Mouse (Mus musculus): ENCODE data around the gene Arg1.

The Arg1 gene

DNA sequence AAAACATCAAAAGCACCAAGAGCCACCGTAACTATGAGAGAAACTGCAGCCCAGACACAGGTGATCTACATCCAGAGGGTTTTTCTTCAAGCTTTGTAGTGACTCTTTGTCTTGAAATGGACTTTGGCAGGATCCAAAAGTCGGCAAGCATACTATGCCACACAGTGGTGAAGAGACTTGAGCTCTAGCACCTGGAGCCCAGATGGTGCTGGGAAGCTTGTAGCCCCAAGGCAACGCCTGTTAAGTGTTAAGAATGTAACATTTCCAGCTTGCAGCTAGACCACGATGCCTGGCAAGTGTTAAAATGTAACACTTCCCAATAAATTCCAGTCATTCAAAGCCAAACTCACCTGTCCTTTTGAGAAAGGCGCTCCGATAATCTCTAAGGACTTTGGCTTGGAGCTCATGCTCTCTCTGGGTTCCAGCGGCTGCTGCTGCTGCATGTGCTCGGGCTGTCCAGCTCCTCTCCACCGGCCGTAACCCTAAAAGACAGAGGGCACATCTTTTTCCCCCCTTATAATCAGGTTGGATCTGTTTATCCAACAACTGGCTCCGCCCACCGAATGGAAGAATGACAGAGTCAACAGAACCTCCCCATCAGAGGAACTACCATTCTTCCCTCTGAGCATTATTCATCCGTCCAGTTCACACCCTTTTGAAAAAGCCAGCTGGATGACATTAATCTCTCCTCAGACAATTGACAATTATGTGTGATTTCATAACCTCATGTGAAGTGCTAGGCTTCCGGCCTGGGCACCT lies at the start of gene Arg1:
Arg1 (minus strand) TSS at position 523 of the 759 bp plus-strand sequence.
- DNase-seq (ENCODE audit: low read depth, low spot score), result no peak

DNA sequence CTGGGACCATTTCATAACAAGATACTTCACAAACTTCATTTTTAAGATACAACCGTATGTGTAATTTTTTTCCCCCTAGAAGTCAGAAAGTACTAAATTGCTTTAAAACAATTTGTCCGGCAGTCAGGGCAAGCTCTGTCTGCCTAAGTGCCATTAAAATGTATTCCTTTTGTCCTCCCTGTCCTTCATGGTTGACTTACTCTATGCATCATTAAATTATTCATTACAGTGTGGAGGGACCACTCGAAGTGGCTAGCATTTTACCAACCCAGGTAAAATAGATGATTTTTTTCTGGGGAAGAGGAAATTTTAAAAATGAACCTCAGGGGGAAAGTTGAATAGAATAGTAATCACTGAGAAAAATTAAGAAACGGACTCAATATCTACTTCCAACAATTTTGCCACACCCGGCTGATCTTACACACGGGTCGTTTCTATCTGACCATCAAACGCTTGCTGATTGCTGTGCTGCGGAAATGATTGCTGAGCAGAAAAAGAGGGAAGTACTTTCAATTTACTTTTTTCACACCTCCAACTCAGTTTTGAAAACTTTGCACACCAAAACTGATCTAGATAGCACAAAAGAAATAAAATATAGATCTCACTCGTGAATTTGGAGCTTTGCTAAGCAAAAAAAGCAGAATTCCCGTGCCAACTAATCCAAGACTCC lies 46.7 kb upstream of the Arg1 start:
- DNase-seq (ENCODE audit: low read depth, low spot score), result no peak

DNA sequence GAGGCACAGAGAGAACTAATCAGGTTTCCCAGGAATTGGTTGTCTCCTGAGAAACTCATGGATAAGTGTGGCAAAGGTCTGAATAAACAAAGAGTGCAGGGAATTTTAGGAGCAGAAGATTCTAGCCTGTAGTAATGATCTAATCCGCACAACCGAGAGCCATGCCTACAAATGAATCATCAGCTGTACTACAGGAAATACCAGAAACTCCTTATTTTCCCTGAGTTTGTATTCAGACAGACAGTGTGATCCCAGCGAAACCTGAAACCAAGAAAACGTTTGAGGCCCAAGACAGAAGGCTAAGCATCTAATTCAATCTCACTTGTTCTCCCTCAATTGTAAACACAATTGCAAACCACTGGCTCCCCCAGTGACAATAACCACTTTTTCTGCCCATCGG lies 46.1 kb upstream of the Arg1 start:
- DNase-seq (ENCODE audit: low read depth, low spot score), result no peak

DNA sequence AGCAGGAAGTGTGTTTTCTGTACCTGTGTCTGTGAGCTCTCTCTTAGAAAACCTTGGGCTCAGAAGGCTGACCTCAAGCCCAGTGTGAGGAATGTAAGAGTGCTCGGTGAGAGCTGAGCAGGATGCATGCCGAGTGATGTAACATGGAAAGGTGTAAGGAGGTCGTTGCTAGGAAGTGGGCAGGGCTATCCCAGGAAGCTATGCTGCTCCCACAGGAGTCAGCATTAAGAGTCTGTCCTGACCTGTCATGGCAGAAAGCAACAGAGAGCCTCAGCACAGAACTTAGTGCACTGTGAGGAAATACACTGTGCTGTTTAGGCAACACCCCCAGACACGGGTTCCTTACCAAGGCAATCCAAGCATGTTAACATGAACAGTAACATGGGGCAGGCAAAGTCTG lies 45.6 kb upstream of the Arg1 start:
- no peak for DNase-seq (ENCODE audit: low read depth, low spot score)

DNA sequence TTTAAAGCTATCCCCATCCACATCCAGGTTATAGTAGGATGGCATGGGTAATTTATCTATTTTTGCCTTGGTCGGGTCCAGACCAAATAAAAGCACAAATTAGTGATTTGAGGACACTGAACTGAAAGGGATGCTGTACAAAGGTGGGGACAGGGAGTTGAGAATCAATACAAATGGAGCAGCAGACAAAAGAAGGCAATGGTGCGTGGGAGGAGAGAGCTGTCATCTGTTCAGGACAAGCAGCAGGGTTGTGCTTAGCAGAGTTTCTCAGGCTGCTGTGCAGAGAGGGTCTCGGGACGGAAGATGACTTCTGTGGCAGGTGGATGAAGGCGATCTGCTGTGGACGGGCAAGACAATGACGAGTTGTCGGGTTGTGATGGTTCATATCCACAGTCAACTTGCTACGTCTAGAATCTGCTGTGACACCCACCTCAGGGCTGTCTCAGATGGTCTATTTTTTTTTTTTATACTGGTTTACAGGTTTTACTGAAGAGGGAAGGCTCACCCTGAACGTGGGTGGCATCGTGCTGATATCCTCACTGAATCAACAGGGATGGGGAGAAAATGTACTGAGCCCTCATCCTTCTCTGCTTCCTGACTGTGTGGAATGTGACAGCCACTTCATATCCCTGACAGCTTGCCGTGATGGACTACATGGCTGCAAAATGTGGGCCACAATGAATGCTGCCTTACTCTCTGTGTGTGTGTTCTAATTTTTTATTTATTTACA lies 38.7 kb upstream of the Arg1 start:
- DNase-seq (ENCODE audit: low read depth, low spot score), result no peak

DNA sequence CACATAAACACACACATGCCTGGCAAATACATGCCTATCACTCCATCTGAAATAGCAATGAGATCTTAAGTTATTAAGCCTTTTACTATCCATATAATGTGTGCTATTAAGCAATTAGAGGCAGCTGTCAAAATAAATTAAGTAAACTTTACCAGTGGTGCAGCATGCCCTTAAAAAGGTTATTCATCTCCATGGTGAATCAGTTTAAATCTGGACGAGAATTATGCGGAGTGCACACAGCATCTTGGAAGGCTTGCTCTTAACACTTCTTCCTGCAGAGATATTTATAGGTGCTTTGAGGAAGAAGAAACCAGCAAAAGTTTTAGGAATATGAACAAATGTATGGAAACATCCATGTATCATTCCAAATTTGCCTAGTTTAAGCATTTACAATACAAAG lies 34.6 kb upstream of the Arg1 start:
- peak; percentile 56 for DNase-seq (ENCODE audit: low read depth, low spot score)

DNA sequence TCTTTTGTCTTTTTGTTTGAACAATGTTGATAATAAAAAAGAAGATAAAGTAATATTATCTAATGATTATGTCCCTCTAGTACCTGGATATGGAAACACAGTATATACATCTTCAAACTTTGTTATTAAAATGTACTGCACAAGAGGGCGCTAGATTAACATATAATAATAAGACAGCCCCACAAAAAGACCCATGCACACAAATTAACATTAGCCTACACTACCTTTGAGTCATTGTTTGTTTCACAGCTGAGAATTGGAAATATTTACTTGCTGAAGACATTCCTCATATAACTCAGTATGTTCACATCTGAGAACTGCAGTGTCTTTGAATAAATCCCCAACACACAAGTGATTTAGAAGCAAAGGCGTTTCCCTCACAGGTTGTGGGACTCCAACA lies 33.8 kb upstream of the Arg1 start:
- DNase-seq (ENCODE audit: low read depth, low spot score), result no peak

DNA sequence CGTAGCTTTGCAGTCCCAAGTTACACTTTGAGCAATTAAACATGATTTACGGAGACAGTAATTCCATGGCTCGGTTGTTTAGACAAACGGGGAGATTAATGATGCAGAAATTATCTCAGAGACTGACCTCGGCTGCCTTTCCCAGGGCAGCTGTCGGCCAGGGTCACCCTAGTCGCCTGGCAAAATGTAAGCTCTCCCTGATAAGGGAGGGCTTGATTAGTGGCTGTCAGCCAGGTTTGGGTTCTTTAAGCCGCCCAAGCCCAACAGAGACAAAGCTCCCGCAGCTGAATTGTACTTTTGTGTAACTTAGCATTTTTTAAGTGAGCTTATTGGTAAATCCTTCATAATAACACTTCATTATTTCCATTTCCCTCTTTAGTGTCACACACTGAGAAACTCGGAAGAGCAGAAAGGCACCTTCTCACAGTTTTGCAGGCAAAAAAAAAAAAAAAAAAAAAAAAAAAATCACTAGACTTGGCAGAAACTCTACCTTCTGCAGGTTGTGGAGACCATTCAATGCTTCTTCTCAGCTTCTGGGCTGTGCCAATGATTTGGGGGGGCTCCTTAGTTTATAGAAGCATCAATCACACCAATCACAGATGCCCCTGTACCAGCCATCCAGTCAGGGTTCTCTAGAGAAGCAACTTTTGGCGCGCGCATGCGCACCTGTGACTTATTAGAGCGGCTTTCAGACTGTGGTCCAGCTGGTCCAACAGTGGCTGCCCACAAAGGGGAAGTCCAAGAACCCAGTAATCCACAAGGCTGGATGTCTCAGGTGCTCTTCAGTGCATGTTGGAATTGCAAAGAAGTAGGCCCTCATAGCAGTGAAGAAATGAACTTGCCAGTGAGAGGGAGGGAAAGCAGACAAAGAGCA lies 32.0 kb upstream of the Arg1 start:
- DNase-seq (ENCODE audit: low read depth, low spot score), result no peak

DNA sequence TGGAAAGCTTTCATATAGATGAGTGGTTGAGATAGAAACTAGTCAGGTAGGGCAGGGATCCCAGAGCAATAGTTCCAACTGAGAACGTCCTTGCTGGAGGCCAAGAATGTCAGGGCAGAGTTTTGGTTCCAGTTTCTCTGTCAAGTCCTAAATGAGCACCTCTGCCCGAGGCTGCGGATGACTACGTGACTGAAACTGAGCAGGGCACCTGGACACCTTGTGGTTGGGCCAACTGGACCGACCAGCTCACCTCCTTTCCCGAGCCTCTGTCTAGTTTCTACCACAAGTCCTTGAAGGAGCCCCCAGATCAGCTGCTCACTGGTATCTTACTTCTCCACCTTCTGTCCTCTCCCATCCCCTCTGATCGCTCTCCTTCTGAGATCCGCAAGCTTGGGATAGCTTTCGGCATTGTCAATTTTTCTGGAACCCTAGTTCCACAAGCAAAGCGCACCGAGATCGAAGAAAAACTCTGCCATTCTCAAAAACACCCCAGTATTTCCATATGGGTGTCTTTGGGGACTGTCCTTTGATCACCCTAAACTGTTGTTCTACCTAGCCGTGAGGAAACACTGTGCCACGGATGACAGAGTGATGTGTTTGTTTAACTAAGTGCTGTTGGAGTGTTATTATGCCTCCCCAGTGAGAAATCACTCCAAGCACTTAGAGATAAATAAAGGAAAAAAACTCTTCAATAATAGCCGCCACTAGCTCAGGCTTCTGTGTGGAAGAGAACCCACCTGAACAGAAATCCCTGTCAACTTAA lies 31.2 kb upstream of the Arg1 start:
- DNase-seq (ENCODE audit: low read depth, low spot score), result no peak

DNA sequence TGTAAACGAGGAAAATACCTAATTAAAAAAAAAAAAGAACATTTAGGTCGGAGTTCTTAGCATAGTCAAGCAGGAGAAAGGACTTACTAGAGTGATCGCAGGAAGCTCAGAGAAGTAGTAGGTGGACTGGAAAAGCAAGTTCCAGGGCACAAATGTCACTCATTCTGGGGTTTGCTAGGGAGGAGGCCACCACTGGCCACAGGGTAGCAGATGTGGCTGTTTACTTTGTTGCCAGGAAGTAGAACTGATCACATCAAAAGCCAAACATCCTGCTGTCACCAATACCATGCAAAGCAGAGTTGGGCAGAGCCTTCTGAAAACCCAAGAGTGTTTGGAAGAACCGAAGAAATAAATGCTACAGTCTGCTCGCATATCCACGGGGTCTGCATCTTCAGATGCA lies 26.6 kb upstream of the Arg1 start:
- DNase-seq (ENCODE audit: low read depth, low spot score), result no peak

DNA sequence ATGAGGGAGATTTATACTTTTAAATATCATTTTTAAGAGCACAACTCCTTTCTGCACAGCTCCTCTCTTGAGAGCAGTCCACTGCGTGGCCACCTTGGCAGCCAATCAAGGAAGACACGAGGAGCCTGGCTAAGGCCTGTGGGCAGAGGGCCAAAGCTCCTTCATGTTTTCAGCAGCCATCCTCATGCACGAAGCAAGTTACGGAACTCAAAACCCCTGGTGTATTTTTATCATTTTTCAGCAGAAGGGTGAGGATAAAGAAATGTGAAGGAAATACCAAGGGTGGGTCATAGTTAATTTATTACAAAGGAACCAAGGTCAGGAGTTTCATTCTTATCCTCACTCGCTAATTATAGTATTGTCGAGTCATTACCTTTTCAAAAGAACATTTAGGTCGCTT lies 25.3 kb upstream of the Arg1 start:
- no peak for DNase-seq (ENCODE audit: low read depth, low spot score)

DNA sequence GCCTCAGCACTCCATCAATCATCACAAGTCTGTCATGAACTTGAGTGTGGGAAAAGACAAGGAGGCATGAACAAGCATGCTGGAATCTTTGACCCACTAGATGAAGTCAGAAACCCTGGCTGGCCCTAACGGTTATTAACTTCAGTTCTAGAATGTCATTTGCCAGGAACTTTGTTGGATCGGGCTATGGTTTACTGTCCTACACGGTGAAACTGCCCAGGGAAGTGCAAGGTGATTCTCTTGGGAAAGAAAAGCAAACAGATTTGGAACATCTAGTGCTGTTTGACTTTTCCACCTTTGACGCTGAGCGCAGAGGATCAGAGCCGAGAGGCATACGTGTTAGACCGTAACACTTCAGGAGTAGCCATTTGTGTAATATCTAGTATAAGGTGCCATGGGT lies 24.3 kb upstream of the Arg1 start:
- DNase-seq (ENCODE audit: low read depth, low spot score), result no peak

DNA sequence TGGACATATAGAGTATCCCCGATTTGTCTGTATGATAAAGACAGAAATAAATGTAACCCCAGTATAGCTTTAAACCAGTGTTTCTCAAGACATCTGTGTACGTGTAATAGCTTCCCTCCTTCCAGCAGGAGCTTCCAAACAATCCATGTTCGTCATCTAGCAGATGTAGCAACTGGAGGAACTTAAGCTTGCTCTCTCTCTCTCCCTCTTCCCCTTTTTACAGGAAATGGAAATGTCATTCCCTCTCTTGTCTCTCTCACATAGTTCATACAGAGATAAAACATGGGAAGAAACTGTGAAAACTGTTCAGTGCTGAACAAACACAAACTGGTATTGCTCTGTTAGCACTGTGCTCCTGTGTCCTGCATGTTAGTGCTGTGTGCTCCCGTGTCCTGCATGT lies 22.9 kb upstream of the Arg1 start:
- no peak for DNase-seq (ENCODE audit: low read depth, low spot score)

DNA sequence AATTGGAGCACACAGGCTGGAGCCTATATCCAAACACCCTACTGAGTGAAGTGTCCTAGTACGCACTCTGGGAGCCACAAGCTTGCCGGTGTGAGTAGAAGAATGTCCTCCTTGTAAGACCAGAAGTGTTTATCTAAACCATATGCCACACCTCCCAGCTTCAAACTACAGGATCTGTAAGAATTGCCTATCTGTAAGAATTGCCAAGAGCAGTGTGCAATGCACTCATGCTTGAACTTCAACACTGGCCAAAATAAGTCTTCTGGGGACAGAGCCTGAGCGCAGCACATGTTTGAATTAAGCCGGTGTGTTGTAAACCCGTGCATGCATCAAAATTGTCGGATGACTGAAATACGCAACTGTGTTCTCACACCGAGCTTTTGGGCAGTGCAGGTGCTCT lies 21.0 kb upstream of the Arg1 start:
- no peak for DNase-seq (ENCODE audit: low read depth, low spot score)

DNA sequence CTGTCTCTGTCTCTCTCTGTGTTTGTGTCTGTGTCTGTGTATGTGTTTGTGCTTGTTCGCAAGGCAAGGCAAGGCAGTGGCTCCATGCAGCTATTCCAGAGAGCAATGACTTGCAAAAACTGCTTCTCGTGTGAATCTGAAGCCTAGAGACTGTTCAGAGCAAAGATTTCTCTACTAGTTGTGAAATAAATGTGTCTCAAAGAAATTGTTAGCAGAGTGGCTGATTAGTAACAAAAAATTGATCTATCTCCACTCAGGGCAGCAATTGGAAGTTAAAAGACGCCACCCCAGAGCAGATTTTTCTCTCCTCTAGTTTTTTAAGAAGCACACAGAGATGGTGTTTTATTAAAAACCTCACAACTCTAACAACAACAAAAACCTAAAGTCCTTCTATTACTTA lies 20.6 kb upstream of the Arg1 start:
- no peak for DNase-seq (ENCODE audit: low read depth, low spot score)

DNA sequence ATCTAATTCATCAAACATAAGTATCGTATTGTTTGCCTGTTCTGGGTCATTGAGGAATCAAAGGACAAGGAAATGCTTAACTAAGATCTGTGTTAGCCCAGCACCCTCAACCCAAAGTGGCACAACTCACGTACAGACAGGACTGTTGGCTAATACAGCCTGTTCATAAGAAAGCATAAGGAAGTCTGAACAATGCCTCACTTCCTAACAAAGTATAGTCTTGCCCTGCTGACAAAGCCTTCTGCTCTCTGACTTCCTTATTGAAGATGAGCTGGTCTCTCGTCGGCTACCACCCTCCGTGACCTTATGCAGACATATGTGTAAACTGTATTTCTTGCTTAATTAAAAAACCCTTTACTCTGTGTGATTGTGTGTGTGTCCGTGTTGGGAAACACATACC lies 2.9 kb upstream of the Arg1 start:
- DNase-seq (ENCODE audit: low read depth, low spot score), result no peak

DNA sequence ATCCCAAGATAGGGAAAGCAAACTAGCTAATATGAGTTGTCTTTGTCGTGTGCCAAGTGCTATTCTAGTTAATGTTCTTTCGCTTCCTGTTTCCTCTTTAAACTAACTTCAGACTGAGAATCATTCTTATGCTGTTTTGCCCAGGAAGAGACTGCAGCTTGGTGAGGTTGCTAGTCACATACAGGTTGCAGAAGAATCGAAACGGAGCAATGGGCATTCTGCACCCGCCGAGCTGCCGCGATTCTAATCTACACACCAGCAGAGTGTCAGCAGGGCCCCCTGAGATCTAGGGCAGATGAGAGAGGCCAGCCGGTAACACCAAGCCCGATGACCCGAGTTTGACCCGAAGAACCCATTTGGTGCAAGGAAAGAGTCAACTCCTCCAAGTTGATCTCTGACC lies 788 bp upstream of the Arg1 start:
- DNase-seq (ENCODE audit: low read depth, low spot score), result no peak

DNA sequence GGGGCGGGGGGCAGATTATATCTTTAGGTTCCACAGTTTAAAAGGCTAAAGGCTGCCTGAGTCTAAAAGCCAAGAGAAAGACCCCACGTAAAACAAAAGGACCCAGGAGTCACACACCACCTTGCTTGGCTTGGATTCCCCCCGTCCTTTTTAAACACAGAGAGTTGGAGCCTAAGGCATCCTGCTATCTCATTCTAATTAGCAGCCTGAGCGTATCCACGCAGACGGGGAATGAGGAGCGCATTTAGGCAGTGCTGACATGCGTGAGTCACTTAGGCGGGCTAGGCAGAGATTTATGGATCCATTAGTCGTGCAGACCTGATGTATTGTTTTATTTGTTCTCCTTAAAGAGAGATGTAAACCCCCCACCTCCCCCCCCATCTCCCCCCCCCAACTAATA lies 904 bp downstream of the Arg1 start:
- DNase-seq (ENCODE audit: low read depth, low spot score), result no peak

DNA sequence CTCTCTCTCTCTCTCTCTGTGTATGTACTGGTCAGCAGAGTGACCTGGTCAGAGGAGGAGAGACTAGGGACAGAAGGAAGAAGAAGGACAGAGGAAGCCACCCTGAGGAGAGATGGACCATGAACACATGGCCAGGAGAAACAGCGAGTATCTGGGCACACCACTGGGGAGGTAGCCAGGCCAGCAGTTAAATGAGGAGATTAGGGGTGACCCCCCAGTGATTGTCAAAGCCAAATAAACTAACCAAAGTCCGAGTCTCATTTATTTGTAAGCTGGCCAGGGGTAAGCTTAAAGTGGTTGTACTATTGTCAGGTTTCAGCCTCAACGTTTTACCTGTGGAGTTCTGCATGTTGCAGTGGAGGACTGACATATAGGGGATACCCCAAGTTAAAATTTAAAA lies 3.0 kb downstream of the Arg1 start:
- no peak for DNase-seq (ENCODE audit: low read depth, low spot score)

DNA sequence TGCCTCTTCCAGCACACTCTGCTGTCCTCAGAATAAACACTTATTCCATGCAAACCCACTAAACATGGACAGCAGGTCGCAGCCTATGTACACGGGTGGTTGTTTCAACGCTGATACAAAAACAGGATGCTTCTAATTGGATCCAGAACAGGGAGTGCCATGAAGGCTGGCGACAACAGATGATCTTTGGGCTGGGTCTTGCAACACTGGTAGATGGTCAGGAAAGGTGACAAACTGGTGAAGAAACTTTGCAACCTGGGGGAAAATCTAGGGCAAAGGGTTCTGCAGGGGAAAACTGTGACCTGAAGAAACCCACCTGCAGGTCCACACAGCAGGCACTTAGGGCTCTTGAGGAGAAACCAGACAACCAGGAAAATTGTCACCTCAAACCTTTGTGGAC lies 4.3 kb downstream of the Arg1 start:
- DNase-seq (ENCODE audit: low read depth, low spot score), result no peak

DNA sequence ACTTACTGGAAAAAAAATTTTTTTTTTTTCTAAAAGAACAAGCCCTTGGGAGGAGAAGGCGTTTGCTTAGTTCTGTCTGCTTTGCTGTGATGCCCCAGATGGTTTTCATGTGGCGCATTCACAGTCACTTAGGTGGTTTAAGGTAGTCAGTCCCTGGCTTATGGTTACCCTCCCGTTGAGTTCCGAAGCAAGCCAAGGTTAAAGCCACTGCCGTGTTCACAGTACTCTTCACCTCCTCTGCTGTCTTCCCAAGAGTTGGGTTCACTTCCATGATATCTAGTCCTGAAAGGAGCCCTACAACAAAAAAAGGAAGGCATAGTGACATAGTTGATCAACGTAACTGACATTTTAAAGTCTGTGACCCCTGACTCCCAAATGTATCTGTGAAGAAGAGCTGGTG lies 11.8 kb downstream of the Arg1 start:
- DNase-seq (ENCODE audit: low read depth, low spot score), result no peak
